Mouse (Mus musculus): ENCODE measurements around the gene Exoc3l2. TPM values are rescaled to one million over a fixed set of nuclear protein-coding genes. Genes with fewer than 3 reads are reported as not detected.

Exoc3l2 gene
- total RNA-seq, 2 experiments from 2014 or later: not detected

Other genes starting within 250 kb of the Exoc3l2 start
- gene Opa3, start 235.0 kb upstream of the Exoc3l2 start, total RNA-seq (2015; ENCODE audit: low replicate concordance): 19.8 and 25.6 TPM in 2 replicates
- 20.0 and 22.7 TPM in 2 replicates for gene Opa3, start 235.0 kb upstream of the Exoc3l2 start, total RNA-seq (2017; ENCODE audit: low replicate concordance)
- 34.0 and 58.7 TPM in 2 replicates for gene Vasp, start 191.5 kb upstream of the Exoc3l2 start, total RNA-seq (2015; ENCODE audit: low replicate concordance)
- gene Vasp, start 191.5 kb upstream of the Exoc3l2 start, total RNA-seq (2017; ENCODE audit: low replicate concordance): 17.9 and 26.7 TPM in 2 replicates
- gene Ppm1n, start 183.3 kb upstream of the Exoc3l2 start, total RNA-seq (2015; ENCODE audit: low replicate concordance): not detected in 2 replicates
- not detected in 2 replicates for gene Ppm1n, start 183.3 kb upstream of the Exoc3l2 start, total RNA-seq (2017; ENCODE audit: low replicate concordance)
- 4.0 TPM in 1 of 2 replicates, not detected in the other for gene Rtn2, start 180.7 kb upstream of the Exoc3l2 start, total RNA-seq (2015; ENCODE audit: low replicate concordance)
- not detected in 2 replicates for gene Rtn2, start 180.7 kb upstream of the Exoc3l2 start, total RNA-seq (2017; ENCODE audit: low replicate concordance)
- gene Fosb, start 153.3 kb upstream of the Exoc3l2 start, total RNA-seq (2015; ENCODE audit: low replicate concordance): 6.3 and 7.9 TPM in 2 replicates
- 1.3 and 3.3 TPM in 2 replicates for gene Fosb, start 153.3 kb upstream of the Exoc3l2 start, total RNA-seq (2017; ENCODE audit: low replicate concordance)
- 3.6 and 12.6 TPM in 2 replicates for gene Ercc1, start 118.6 kb upstream of the Exoc3l2 start, total RNA-seq (2015; ENCODE audit: low replicate concordance)
- gene Ercc1, start 118.6 kb upstream of the Exoc3l2 start, total RNA-seq (2017; ENCODE audit: low replicate concordance): 1.2 and 1.8 TPM in 2 replicates
- 2.1 and 3.6 TPM in 2 replicates for gene Cd3eap, start 103.8 kb upstream of the Exoc3l2 start, total RNA-seq (2015; ENCODE audit: low replicate concordance)
- 0.45 and 4.0 TPM in 2 replicates for gene Cd3eap, start 103.8 kb upstream of the Exoc3l2 start, total RNA-seq (2017; ENCODE audit: low replicate concordance)
- gene Ppp1r13l, start 103.6 kb upstream of the Exoc3l2 start, total RNA-seq (2015; ENCODE audit: low replicate concordance): not detected in 2 replicates
- gene Ppp1r13l, start 103.6 kb upstream of the Exoc3l2 start, total RNA-seq (2017; ENCODE audit: low replicate concordance): 0.64 and 1.7 TPM in 2 replicates
- 1.7 and 1.8 TPM in 2 replicates for gene Ercc2, start 81.3 kb upstream of the Exoc3l2 start, total RNA-seq (2015; ENCODE audit: low replicate concordance)
- 5.3 and 11.3 TPM in 2 replicates for gene Ercc2, start 81.3 kb upstream of the Exoc3l2 start, total RNA-seq (2017; ENCODE audit: low replicate concordance)
- 2.5 TPM in 1 of 2 replicates, not detected in the other for gene Klc3, start 59.2 kb upstream of the Exoc3l2 start, total RNA-seq (2015; ENCODE audit: low replicate concordance)
- not detected in 2 replicates for gene Klc3, start 59.2 kb upstream of the Exoc3l2 start, total RNA-seq (2017; ENCODE audit: low replicate concordance)
- gene Ckm, start 58.6 kb upstream of the Exoc3l2 start, total RNA-seq (2015; ENCODE audit: low replicate concordance): not detected in 2 replicates
- gene Ckm, start 58.6 kb upstream of the Exoc3l2 start, total RNA-seq (2017; ENCODE audit: low replicate concordance): not detected in 2 replicates
- 4.3 and 8.8 TPM in 2 replicates for gene Mark4, start 4.5 kb upstream of the Exoc3l2 start, total RNA-seq (2015; ENCODE audit: low replicate concordance)
- gene Mark4, start 4.5 kb upstream of the Exoc3l2 start, total RNA-seq (2017; ENCODE audit: low replicate concordance): 1.1 and 1.2 TPM in 2 replicates
- gene Bloc1s3, start 45.0 kb downstream of the Exoc3l2 start, total RNA-seq (2015; ENCODE audit: low replicate concordance): 2.9 TPM in 2 replicates
- 0.13 and 0.15 TPM in 2 replicates for gene Bloc1s3, start 45.0 kb downstream of the Exoc3l2 start, total RNA-seq (2017; ENCODE audit: low replicate concordance)
- gene Trappc6a, start 45.1 kb downstream of the Exoc3l2 start, total RNA-seq (2015; ENCODE audit: low replicate concordance): 12.6 and 31.9 TPM in 2 replicates
- gene Trappc6a, start 45.1 kb downstream of the Exoc3l2 start, total RNA-seq (2017; ENCODE audit: low replicate concordance): 3.5 and 5.8 TPM in 2 replicates
- gene Nkpd1, start 54.5 kb downstream of the Exoc3l2 start, total RNA-seq (2015; ENCODE audit: low replicate concordance): not detected in 2 replicates
- not detected in 2 replicates for gene Nkpd1, start 54.5 kb downstream of the Exoc3l2 start, total RNA-seq (2017; ENCODE audit: low replicate concordance)
- 51.1 and 51.5 TPM in 2 replicates for gene Ppp1r37, start 99.7 kb downstream of the Exoc3l2 start, total RNA-seq (2015; ENCODE audit: low replicate concordance)
- gene Ppp1r37, start 99.7 kb downstream of the Exoc3l2 start, total RNA-seq (2017; ENCODE audit: low replicate concordance): 54.5 and 74.7 TPM in 2 replicates
- not detected in 2 replicates for gene Zfp296, start 114.0 kb downstream of the Exoc3l2 start, total RNA-seq (2015; ENCODE audit: low replicate concordance)
- gene Zfp296, start 114.0 kb downstream of the Exoc3l2 start, total RNA-seq (2017; ENCODE audit: low replicate concordance): 1.7 TPM in 1 of 2 replicates, not detected in the other
- 78.9 and 80.1 TPM in 2 replicates for gene Gemin7, start 114.3 kb downstream of the Exoc3l2 start, total RNA-seq (2015; ENCODE audit: low replicate concordance)
- gene Gemin7, start 114.3 kb downstream of the Exoc3l2 start, total RNA-seq (2017; ENCODE audit: low replicate concordance): 19.6 and 26.4 TPM in 2 replicates
- gene Clasrp, start 141.2 kb downstream of the Exoc3l2 start, total RNA-seq (2015; ENCODE audit: low replicate concordance): 12.3 and 14.3 TPM in 2 replicates
- 19.9 and 45.4 TPM in 2 replicates for gene Clasrp, start 141.2 kb downstream of the Exoc3l2 start, total RNA-seq (2017; ENCODE audit: low replicate concordance)
- gene Relb, start 166.1 kb downstream of the Exoc3l2 start, total RNA-seq (2015; ENCODE audit: low replicate concordance): 1.7 and 3.2 TPM in 2 replicates
- gene Relb, start 166.1 kb downstream of the Exoc3l2 start, total RNA-seq (2017; ENCODE audit: low replicate concordance): 4.0 TPM in 1 of 2 replicates, not detected in the other
- 34.8 and 90.5 TPM in 2 replicates for gene Clptm1, start 201.7 kb downstream of the Exoc3l2 start, total RNA-seq (2015; ENCODE audit: low replicate concordance)
- 34.0 and 34.3 TPM in 2 replicates for gene Clptm1, start 201.7 kb downstream of the Exoc3l2 start, total RNA-seq (2017; ENCODE audit: low replicate concordance)
- 8.0 and 22.7 TPM in 2 replicates for gene Apoc2, start 214.6 kb downstream of the Exoc3l2 start, total RNA-seq (2015; ENCODE audit: low replicate concordance)
- gene Apoc2, start 214.6 kb downstream of the Exoc3l2 start, total RNA-seq (2017; ENCODE audit: low replicate concordance): not detected in 2 replicates
- gene Gm44805, start 218.1 kb downstream of the Exoc3l2 start, total RNA-seq (2015; ENCODE audit: low replicate concordance): not detected in 2 replicates
- gene Gm44805, start 218.1 kb downstream of the Exoc3l2 start, total RNA-seq (2017; ENCODE audit: low replicate concordance): not detected in 2 replicates
- gene Apoc4, start 218.1 kb downstream of the Exoc3l2 start, total RNA-seq (2015; ENCODE audit: low replicate concordance): not detected in 2 replicates
- gene Apoc4, start 218.1 kb downstream of the Exoc3l2 start, total RNA-seq (2017; ENCODE audit: low replicate concordance): not detected in 2 replicates
- 28.1 TPM in 1 of 2 replicates, not detected in the other for gene Apoc1, start 229.3 kb downstream of the Exoc3l2 start, total RNA-seq (2015; ENCODE audit: low replicate concordance)
- not detected in 2 replicates for gene Apoc1, start 229.3 kb downstream of the Exoc3l2 start, total RNA-seq (2017; ENCODE audit: low replicate concordance)
- gene Apoe, start 235.9 kb downstream of the Exoc3l2 start, total RNA-seq (2015; ENCODE audit: low replicate concordance): 49.9 and 66.0 TPM in 2 replicates
- gene Apoe, start 235.9 kb downstream of the Exoc3l2 start, total RNA-seq (2017; ENCODE audit: low replicate concordance): 260 and 282 TPM in 2 replicates